Mouse (Mus musculus) embryo, embryonic 10.5 days (tissue): ENCODE data around the gene Hes2.

Source experiments
- DNase-seq: peaks from one replicate; pipeline ENCODE4 v3.0.0-alpha.2; 2015; ENCODE audit warnings: low spot score

Hes2 gene

DNA sequence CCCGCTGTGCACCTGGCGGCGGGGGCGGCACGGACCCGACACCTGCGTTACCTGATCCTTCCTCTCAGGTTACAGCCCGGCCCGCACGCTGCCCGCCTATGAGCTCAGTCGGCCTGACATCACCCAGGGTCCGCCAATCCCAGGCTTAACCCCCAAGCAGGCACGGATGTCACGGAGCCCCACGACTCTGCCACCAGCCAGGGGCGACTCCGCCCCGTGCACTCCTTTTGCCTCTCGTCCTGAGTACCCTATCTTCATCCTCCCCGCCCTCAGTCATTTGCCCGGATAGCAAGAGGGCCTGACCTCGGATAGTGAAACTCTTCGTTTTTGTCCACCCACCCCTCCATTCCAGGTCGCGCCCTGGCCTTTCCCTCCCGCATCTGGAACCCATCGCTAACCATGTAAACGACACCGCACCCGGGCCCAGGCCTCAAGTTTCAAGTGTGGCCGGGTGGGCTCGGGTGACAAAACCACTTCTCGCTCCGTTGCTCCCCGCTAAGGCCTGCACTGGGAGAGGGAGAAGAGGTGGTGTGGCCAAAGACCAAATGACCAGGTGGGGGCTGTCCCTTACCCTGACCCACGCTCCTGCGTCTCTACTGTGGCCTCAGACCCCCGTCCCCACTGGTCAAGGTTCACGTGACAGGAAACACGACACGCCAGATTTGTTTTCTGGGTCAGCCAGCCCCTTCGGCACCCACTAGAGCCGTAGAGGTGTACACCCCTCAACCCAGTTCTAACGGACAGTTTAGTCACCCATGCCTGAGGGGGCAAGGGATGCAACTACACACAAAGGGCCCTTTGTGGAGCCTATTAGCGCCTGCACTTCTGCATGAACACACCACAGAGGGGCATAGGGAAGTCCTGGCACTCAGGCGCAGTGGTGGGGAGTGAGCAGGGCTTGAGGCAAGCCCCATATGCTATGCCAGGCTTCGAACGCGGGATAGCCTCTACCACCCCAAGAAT is 26.6 kb upstream of the Hes2 start:
- no peak for DNase-seq

- no peak for DNase-seq
Observed at GRCm38 (mm10) chr4:152132772-152133169, 25.9 kb upstream of the Hes2 start.

GRCm38 (mm10) chr4:152133213-152133612 is 25.5 kb upstream of the Hes2 start:
- DNase-seq: no peak

DNA sequence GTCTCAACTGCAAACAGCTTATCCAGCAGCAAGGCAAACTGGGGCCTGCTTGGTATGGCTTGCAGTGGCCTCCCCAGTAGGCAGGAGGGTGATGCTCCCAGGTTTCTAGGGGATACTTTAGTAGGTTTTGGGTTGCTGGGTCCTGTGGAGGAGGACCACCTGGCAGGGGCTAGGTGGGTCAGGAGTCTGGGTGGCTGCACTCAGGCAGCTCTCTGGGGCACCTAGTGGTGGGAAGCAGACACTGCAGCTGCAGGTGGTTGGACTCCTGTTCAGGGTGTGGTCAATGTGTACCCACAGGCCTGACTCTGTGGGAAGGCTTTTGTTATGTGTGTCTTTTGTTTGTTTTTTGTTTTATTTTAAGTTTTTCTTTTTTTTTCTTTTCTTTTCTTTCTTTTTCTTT is 24.2 kb upstream of the Hes2 start:
- peak; percentile 65 for DNase-seq

DNA sequence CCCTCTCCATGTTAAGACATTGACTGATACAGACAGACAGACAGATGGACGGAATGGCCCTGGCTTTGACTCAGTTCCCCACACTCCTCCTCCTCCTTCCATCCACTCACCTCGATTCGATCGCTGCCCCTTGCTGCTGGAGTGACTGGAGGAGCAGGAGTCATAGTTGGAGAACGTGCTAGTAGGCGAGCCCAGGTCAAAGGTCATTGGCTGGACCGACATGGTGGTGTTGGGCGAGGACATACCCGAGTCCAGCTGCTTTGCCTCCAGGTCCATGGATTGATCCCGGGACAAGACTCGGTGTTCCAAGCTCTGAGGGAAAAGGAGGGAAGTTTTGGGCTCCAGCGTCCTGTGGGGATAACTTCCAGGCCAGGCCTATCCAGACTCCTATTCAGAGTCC is 23.3 kb upstream of the Hes2 start:
- DNase-seq: no peak

GRCm38 (mm10) chr4:152136112-152136875 is 22.4 kb upstream of the Hes2 start:
- no peak for DNase-seq

DNA sequence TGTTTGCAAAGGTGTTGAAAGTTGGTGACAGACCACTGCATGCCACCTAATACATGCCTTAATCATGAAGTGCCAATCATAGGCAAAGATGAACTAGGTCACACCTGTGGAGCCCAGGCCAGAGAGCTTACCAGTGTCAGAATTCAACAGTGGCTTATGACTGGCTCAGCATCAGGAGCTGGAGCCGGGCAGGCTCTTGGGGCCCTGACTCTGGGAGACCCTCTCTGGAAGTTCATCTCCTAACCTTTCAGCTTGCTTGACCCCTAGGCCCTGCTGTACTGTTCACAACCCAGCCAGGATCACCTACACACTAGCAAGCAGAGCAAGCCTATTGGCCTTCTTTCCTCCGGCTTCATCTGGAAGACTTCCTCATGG is 21.8 kb upstream of the Hes2 start:
- DNase-seq: no peak

DNA sequence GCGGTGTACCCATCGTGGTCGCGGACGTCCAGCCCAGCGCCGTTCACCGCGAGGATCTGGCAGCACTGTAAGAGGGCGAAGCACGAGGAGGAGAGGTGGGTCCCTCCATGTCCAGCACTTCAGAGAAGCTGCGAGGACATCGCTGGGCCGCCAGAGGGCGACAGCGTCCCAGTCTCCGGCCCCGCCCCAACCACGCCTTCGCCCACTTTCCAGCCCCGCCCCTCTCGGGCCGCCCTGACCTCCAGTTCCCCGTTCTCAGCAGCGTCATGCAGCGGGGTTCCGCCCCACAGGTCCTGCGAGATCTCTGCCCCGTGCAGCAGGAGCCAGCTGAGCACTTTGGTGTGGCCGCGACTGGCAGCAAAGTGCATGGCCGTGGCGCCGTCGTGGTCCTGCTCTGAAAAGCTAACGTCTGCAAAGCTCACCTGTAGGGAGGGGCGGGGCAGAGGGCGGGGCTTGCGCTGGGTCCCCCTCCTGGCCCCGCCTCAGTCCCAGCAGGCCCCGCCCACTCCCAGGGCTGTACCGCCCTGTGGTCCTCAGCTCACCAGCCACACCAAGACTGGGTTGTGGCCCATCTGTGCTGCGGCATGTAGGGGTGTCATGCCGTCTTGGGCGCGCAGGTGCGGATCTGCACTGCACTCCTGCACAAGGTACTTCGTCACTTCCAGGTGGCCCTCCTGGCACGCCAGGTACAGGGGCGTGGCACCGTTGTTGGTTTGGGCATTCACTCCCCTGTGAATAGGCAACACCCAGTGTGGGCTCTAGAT is 20.0 kb upstream of the Hes2 start:
- peak; percentile 89 for DNase-seq

DNA sequence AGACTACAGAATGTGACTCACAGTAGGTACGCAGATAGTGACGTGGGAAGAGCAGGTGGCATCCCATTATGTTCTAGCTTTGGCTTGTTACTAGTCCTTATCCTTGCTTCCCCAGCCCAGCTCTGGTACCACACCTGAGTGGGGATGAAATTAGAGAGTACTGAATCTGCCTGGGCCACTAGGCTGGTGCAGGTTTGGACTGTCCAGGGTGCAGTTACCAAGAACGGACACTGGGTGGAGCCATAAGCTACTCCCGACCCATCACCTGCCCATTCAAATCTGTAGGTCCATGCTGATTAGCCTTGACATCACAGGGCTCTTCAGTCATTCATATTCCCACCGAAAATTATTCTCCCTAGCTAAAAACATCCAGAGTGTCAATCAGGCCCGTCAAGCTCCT is 18.2 kb upstream of the Hes2 start:
- DNase-seq: peak; percentile 67

GRCm38 (mm10) chr4:152141521-152142135 is 17.0 kb upstream of the Hes2 start:
- DNase-seq: no peak

GRCm38 (mm10) chr4:152143632-152144031 is 15.0 kb upstream of the Hes2 start:
- no peak for DNase-seq

GRCm38 (mm10) chr4:152145473-152145872 is 13.2 kb upstream of the Hes2 start:
- DNase-seq: no peak

DNA sequence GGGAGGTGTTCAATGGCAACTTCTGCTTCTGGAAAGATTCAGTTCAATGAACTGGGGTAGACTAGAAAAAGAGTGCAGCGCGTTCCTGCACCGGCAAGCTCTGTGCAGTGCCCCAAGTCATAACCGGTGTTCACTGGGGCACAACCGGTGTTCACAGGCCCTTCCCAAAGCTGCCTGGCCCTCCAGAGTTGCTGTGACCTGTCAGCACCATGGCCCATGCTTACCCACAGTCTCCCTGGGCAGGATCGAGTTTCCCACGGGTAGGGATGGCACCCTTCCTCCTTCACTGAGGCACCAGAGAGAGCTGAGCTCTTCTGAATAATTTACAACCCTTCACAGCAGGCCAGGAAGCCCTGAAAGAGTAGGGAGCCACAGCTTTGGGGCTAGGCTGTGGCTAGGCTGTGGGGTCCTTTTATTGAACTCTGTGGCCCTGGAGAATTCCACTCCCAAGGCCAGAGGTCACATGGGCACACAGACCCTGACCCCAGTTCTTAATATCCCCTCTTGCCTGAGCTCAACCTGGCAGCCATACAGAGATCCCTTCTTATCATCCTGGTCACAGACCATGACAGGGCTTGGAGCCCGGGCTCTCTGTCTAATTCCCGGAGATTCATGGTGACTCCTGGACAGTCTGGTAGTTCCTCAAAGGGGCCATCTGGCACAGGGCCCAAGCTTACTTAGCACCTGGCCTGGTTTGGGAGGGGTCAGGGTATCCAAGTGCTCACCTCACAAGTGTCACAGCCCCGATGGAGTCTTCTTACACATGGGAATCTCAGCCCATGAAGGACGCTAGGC is 12.4 kb upstream of the Hes2 start:
- DNase-seq: no peak

DNA sequence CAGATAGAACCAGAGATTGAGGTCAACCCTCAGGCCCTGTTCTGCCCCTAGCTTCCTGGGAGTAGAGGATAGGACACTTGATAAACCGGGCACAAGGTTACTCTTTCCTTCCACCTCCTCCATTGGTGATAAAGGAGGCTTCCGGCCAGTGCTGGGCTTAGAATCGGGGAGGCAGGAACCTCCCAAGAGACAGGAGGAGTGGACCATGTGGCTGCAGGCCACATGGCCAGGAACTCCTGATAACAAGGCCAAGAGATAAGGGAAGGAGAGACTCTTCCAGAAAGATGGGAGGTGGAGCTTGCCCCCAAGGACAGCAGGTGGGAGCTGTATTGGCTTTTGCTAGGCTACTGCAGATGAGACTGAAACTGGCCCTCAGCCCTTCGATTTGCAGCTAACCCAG is 8.1 kb upstream of the Hes2 start:
- no peak for DNase-seq

GRCm38 (mm10) chr4:152151451-152151965 is 7.2 kb upstream of the Hes2 start:
- DNase-seq: no peak

DNA sequence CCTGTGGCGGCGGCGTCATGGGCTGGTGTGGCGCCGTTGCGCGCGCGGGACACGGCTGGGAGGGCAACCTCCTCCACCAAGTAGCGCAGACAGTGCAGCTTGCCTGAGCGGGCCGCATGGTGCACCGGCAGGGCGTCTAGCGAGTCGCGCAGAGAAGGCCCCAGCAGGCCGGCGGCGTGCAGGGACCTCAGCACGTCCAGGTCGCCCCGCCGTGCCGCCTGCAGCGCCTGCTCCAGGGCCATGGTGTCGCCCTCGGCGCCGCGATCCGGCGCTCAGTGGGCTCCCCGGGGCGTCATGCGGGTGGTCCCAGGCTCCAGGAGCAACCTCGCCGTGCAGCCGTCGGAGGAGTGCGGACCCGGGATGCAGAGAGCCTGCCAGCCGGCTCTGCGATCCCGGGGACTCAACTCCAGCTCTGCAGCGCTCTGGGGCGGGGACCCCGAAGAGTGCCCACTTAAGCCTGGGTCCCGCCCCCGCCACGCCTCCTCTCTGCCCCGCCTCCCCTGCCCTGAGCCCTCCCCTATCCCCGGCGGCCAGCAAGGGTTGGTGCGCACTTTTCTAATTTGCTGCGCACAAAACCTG is 6.6 kb upstream of the Hes2 start, which contains the start of gene Espn:
Gene Espn, minus strand, starts transcription at position 406 of the 579 bp plus-strand sequence.
- peak; percentile 79 for DNase-seq

GRCm38 (mm10) chr4:152153771-152154177 is 4.9 kb upstream of the Hes2 start:
- DNase-seq: peak; percentile 92

- DNase-seq: no peak
Observed at GRCm38 (mm10) chr4:152155019-152155418, 3.6 kb upstream of the Hes2 start.

GRCm38 (mm10) chr4:152157779-152158584 is 685 bp upstream of the Hes2 start:
- DNase-seq: peak; percentile 72

- no peak for DNase-seq
Observed at GRCm38 (mm10) chr4:152159285-152159678, 615 bp downstream of the Hes2 start.
